Mouse (Mus musculus): Measurements from ENCODE around the gene Zfpm1. TPM values are rescaled to one million over a fixed set of nuclear protein-coding genes. Genes with fewer than 3 reads are reported as not detected.

Gene Zfpm1
- polyA plus RNA-seq, 1 experiment, result 20.7 TPM

GRCm38 (mm10) chr8:122301081-122301480 is 19.1 kb downstream of the Zfpm1 start:
- H3K36me3 ChIP-seq (ENCODE audit: control insufficient read depth, insufficient read depth), result no peaks in the 10 kb centered on the region
- no peaks in the 10 kb centered on the region for H3K27me3 ChIP-seq (ENCODE audit: control insufficient read depth, insufficient read depth, insufficient read length)
- no peak overlapping the region for H3K4me3 ChIP-seq (ENCODE audit: insufficient read depth, poor library complexity, severe bottlenecking)
- H3ac ChIP-seq (ENCODE audit: control insufficient read depth, insufficient read length, low read depth), result no peak overlapping the region
- peaks cover 2% of the 10 kb centered on the region for H3K79me3 ChIP-seq (ENCODE audit: low read depth)
- H3K79me2 ChIP-seq (ENCODE audit: control insufficient read depth, insufficient read depth), result peaks cover 10% of the 10 kb centered on the region
- no peak for TF ChIP-seq MYOD1 (IDR thresholded peaks at IDR 0.05; ENCODE audit: control insufficient read depth, insufficient read length, low read depth)
- no peak for TF ChIP-seq CTCF (IDR thresholded peaks at IDR 0.05; ENCODE audit: control insufficient read depth, insufficient read depth, insufficient read length)
- TF ChIP-seq FOSL1 (IDR thresholded peaks at IDR 0.05; ENCODE audit: insufficient read depth, low read length, poor library complexity, severe bottlenecking), result no peak
- TF ChIP-seq CEBPB (IDR thresholded peaks at IDR 0.05; ENCODE audit: low read depth), result no peak
- no peak for TF ChIP-seq MYOG (IDR thresholded peaks at IDR 0.05; ENCODE audit: control insufficient read depth, extremely low read depth, insufficient read length)
- no peak for TF ChIP-seq USF1 (IDR thresholded peaks at IDR 0.05; ENCODE audit: low read depth)
- TF ChIP-seq MAX (IDR thresholded peaks at IDR 0.05), result no peak

DNA sequence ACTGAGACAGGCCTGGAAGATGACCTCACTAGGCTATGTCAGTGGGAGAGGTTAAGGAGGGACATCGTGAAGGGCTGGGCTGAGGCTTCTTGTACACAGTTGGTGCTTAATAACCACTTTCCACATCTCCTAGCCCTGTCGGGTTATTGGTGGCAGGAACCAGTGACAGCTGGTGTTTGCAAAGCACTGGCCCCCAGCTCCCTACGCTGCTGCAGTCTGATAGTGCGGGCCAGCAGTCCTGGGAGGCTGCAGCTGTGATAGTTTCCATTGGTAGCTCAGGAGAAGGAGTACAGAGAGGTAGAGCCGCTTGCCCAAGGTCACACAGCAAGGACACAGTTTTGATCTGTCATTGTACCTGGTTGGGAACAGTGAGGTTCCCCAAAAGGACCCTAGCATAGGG is 19.9 kb downstream of the Zfpm1 start:
- no peak overlapping the region for H3ac ChIP-seq (ENCODE audit: control insufficient read depth, insufficient read length, low read depth)
- TF ChIP-seq USF1 (IDR thresholded peaks at IDR 0.05; ENCODE audit: low read depth) (no peak), CTCF (IDR thresholded peaks at IDR 0.05; ENCODE audit: control insufficient read depth, insufficient read depth, insufficient read length) (no peak), MYOD1 (IDR thresholded peaks at IDR 0.05; ENCODE audit: control insufficient read depth, insufficient read length, low read depth) (no peak)
- peaks cover 2% of the 10 kb centered on the region for H3K79me3 ChIP-seq (ENCODE audit: low read depth)
- no peaks in the 10 kb centered on the region for H3K27me3 ChIP-seq (ENCODE audit: control insufficient read depth, insufficient read depth, insufficient read length)
- no peak overlapping the region for H3K4me3 ChIP-seq (ENCODE audit: insufficient read depth, poor library complexity, severe bottlenecking)
- H3K79me2 ChIP-seq (ENCODE audit: control insufficient read depth, insufficient read depth), result peaks cover 6% of the 10 kb centered on the region
- no peaks in the 10 kb centered on the region for H3K36me3 ChIP-seq (ENCODE audit: control insufficient read depth, insufficient read depth)

DNA sequence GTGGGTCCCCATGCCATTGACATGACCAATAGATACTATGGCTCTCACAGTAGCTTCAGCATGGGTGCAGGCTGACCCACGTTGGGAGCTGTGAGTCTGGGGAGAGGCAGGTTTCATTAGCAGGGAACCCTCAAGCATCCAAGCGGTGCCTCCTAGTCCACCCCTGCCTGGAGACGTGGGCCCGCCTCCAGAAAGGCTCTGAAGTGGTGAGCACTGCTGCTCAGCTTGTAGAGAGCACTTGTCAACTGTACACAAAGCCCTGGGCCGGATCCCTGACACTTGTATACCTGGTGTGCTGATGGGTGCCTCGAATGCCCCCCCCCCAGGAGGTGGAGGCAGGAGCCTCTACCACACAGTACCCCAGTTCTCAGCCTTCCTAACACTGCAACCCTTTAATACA is 21.5 kb downstream of the Zfpm1 start:
- TF ChIP-seq MYOG (IDR thresholded peaks at IDR 0.05; ENCODE audit: control insufficient read depth, extremely low read depth, insufficient read length), result no peak
- TF ChIP-seq CTCF (IDR thresholded peaks at IDR 0.05; ENCODE audit: control insufficient read depth, insufficient read depth, insufficient read length), result no peak
- no peak for TF ChIP-seq FOSL1 (IDR thresholded peaks at IDR 0.05; ENCODE audit: insufficient read depth, low read length, poor library complexity, severe bottlenecking)
- no peak for TF ChIP-seq USF1 (IDR thresholded peaks at IDR 0.05; ENCODE audit: low read depth)
- no peak for TF ChIP-seq MYOD1 (IDR thresholded peaks at IDR 0.05; ENCODE audit: control insufficient read depth, insufficient read length, low read depth)
- TF ChIP-seq MAX (IDR thresholded peaks at IDR 0.05), result no peak
- TF ChIP-seq CEBPB (IDR thresholded peaks at IDR 0.05; ENCODE audit: low read depth), result no peak
- no peak overlapping the region for H3K4me3 ChIP-seq (ENCODE audit: insufficient read depth, poor library complexity, severe bottlenecking)
- H3K27me3 ChIP-seq (ENCODE audit: control insufficient read depth, insufficient read depth, insufficient read length), result no peaks in the 10 kb centered on the region
- no peaks in the 10 kb centered on the region for H3K36me3 ChIP-seq (ENCODE audit: control insufficient read depth, insufficient read depth)
- no peaks in the 10 kb centered on the region for H3K79me2 ChIP-seq (ENCODE audit: control insufficient read depth, insufficient read depth)
- H3K79me3 ChIP-seq (ENCODE audit: low read depth), result peaks cover 2% of the 10 kb centered on the region
- no peak overlapping the region for H3ac ChIP-seq (ENCODE audit: control insufficient read depth, insufficient read length, low read depth)

- peaks cover 2% of the 10 kb centered on the region for H3K79me3 ChIP-seq (ENCODE audit: low read depth)
- H3K4me3 ChIP-seq (ENCODE audit: insufficient read depth, poor library complexity, severe bottlenecking), result no peak overlapping the region
- H3K79me2 ChIP-seq (ENCODE audit: control insufficient read depth, insufficient read depth), result no peaks in the 10 kb centered on the region
- no peaks in the 10 kb centered on the region for H3K36me3 ChIP-seq (ENCODE audit: control insufficient read depth, insufficient read depth)
- H3ac ChIP-seq (ENCODE audit: control insufficient read depth, insufficient read length, low read depth), result no peak overlapping the region
- no peaks in the 10 kb centered on the region for H3K27me3 ChIP-seq (ENCODE audit: control insufficient read depth, insufficient read depth, insufficient read length)
- TF ChIP-seq MYOD1 (IDR thresholded peaks at IDR 0.05; ENCODE audit: control insufficient read depth, insufficient read length, low read depth), result no peak
- no peak for TF ChIP-seq CTCF (IDR thresholded peaks at IDR 0.05; ENCODE audit: control insufficient read depth, insufficient read depth, insufficient read length)
- TF ChIP-seq MYOG (IDR thresholded peaks at IDR 0.05; ENCODE audit: control insufficient read depth, extremely low read depth, insufficient read length), result no peak
- TF ChIP-seq MAX (IDR thresholded peaks at IDR 0.05), result no peak
- no peak for TF ChIP-seq USF1 (IDR thresholded peaks at IDR 0.05; ENCODE audit: low read depth)
- no peak for TF ChIP-seq CEBPB (IDR thresholded peaks at IDR 0.05; ENCODE audit: low read depth)
- no peak for TF ChIP-seq FOSL1 (IDR thresholded peaks at IDR 0.05; ENCODE audit: insufficient read depth, low read length, poor library complexity, severe bottlenecking)
These were observed 22.1 kb downstream of the Zfpm1 start for GRCm38 (mm10) chr8:122304058-122304457.

GRCm38 (mm10) chr8:122306660-122307399 is 24.9 kb downstream of the Zfpm1 start:
- H3ac ChIP-seq (ENCODE audit: control insufficient read depth, insufficient read length, low read depth), result no peak overlapping the region
- no peak overlapping the region for H3K4me3 ChIP-seq (ENCODE audit: insufficient read depth, poor library complexity, severe bottlenecking)
- H3K79me3 ChIP-seq (ENCODE audit: low read depth), result no peaks in the 10 kb centered on the region
- no peak for TF ChIP-seq MYOD1 (IDR thresholded peaks at IDR 0.05; ENCODE audit: control insufficient read depth, insufficient read length, low read depth)
- no peak for TF ChIP-seq CTCF (IDR thresholded peaks at IDR 0.05; ENCODE audit: control insufficient read depth, insufficient read depth, insufficient read length)
- TF ChIP-seq MAX (IDR thresholded peaks at IDR 0.05), result no peak
- TF ChIP-seq USF1 (IDR thresholded peaks at IDR 0.05; ENCODE audit: low read depth), result no peak
- no peak for TF ChIP-seq CEBPB (IDR thresholded peaks at IDR 0.05; ENCODE audit: low read depth)
- TF ChIP-seq MYOG (IDR thresholded peaks at IDR 0.05; ENCODE audit: control insufficient read depth, extremely low read depth, insufficient read length), result no peak
- TF ChIP-seq FOSL1 (IDR thresholded peaks at IDR 0.05; ENCODE audit: insufficient read depth, low read length, poor library complexity, severe bottlenecking), result no peak
- no peaks in the 10 kb centered on the region for H3K79me2 ChIP-seq (ENCODE audit: control insufficient read depth, insufficient read depth)
- no peaks in the 10 kb centered on the region for H3K27me3 ChIP-seq (ENCODE audit: control insufficient read depth, insufficient read depth, insufficient read length)
- no peaks in the 10 kb centered on the region for H3K36me3 ChIP-seq (ENCODE audit: control insufficient read depth, insufficient read depth)

Measured in C2C12 (cell line).